Mouse (Mus musculus): ENCODE measurements around the gene Lif.

DNA sequence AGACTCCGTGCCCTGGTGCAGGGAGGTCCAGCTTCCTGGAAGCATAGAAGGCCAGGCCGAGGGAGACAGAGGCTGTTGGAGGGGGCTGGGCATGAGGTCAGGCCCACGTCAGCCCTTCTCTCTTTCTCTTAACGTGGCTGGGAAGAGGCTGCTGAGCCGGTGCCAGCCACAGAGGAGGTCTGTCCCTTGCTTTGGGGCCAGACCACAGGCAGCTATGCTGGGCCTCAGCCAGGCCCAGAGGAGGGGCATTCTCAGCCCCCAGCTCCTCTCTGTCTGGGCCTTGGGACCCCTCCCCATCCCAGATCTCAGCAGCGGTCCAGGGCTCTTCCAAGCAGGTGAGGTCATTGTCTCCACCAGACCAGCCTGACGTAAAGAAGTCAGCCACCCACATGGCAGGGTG lies 22.6 kb downstream of the Lif start:
- TF ChIP-seq CTCF (conservative IDR thresholded peaks at IDR 0.05; ENCODE audit: low read length), result no peak
- TF ChIP-seq POU5F1 (IDR thresholded peaks at IDR 0.05; ENCODE audit: borderline replicate concordance, low read length), result no peak
- no peak for TF ChIP-seq NANOG (IDR thresholded peaks at IDR 0.05; ENCODE audit: borderline replicate concordance, low read length)

Data from E14TG2a.4 (cell line).